Mouse (Mus musculus) midbrain, embryonic 13.5 days (tissue): ENCODE results near the gene Wscd2. TPM values are rescaled to one million over a fixed set of nuclear protein-coding genes. Genes with fewer than 3 reads are reported as not detected.
"Not testable (repeated sequence)": the region's sequence is repeated elsewhere in the genome, so short reads cannot be mapped to it uniquely, and the experiment has no call there.

Experiments used
- ATAC-seq: fragments of 200-750 bp; cut with Nextera tagmentation; 2 replicates; pipeline ENCODE4 v1.8.0; 2017; ENCODE audit warnings: mild to moderate bottlenecking, moderate TSS enrichment, moderate library complexity
- H3K27ac ChIP-seq: fragments of 300-500 bp; sonication (generic); 2 replicates; pipeline ENCODE4 v1.5.1; 2015; ENCODE audit warnings: inconsistent platforms, mild to moderate bottlenecking, moderate library complexity
- H3K27me3 ChIP-seq: fragments of 300-500 bp; sonication (generic); 2 replicates; pipeline ENCODE4 v1.6.1; 2015; ENCODE audit warnings: mild to moderate bottlenecking, inconsistent platforms
- H3K36me3 ChIP-seq: fragments of 300-500 bp; sonication (generic); 2 replicates; pipeline ENCODE4 v1.6.1; 2015; ENCODE audit warnings: mild to moderate bottlenecking, inconsistent platforms
- H3K4me1 ChIP-seq: fragments of 300-500 bp; sonication (generic); replicated peaks from 2 replicates; pipeline ENCODE4 v1.6.1; 2015; ENCODE audit warnings: inconsistent platforms
- H3K4me2 ChIP-seq: fragments of 300-500 bp; sonication (generic); replicated peaks from 2 replicates; pipeline ENCODE4 v1.6.1; 2015; ENCODE audit warnings: moderate library complexity, mild to moderate bottlenecking, inconsistent platforms
- H3K4me3 ChIP-seq: fragments of 300-500 bp; sonication (generic); replicated peaks from 2 replicates; pipeline ENCODE4 v1.5.1; 2015; ENCODE audit warnings: mild to moderate bottlenecking, inconsistent platforms
- H3K9ac ChIP-seq: fragments of 300-500 bp; sonication (generic); replicated peaks from 2 replicates; pipeline ENCODE4 v1.6.1; 2015; ENCODE audit warnings: mild to moderate bottlenecking, inconsistent platforms
- H3K9me3 ChIP-seq: fragments of 300-500 bp; sonication (generic); 2 replicates; pipeline ENCODE4 v1.6.1; 2016; ENCODE audit warnings: mild to moderate bottlenecking, inconsistent platforms
- WGBS: fragments of 180-500 bp; shearing (Covaris S2); methylation state at CpG from one replicate; pipeline ENCODE4 v1.1.7; 2015; 5-methylcytosine and 5-hydroxymethylcytosine counted together
- polyA plus RNA-seq: library from polyadenylated mRNA; unstranded; fragments of >200 nt; fragmentation: Nextera tagmentation; extraction: Ambion mirVana; gene quantifications from 2 replicates; pipeline ENCODE4 v1.2.1, GENCODE M21; 2015

Gene Wscd2
- polyA plus RNA-seq, 1 experiment from 2014 or later, result 10.6 TPM

- not testable (repeated sequence) for ATAC-seq, H3K36me3 ChIP-seq, H3K4me3 ChIP-seq, H3K27ac ChIP-seq, H3K9ac ChIP-seq, H3K4me2 ChIP-seq, H3K27me3 ChIP-seq, H3K9me3 ChIP-seq
- 50% methylated on average over 5 of the region's 5 CpGs for WGBS
- peaks cover 14% of the 10 kb centered on the region for H3K4me1 ChIP-seq
Observed at GRCm38 (mm10) chr5:113586458-113586849, 96.3 kb downstream of the Wscd2 start.

DNA sequence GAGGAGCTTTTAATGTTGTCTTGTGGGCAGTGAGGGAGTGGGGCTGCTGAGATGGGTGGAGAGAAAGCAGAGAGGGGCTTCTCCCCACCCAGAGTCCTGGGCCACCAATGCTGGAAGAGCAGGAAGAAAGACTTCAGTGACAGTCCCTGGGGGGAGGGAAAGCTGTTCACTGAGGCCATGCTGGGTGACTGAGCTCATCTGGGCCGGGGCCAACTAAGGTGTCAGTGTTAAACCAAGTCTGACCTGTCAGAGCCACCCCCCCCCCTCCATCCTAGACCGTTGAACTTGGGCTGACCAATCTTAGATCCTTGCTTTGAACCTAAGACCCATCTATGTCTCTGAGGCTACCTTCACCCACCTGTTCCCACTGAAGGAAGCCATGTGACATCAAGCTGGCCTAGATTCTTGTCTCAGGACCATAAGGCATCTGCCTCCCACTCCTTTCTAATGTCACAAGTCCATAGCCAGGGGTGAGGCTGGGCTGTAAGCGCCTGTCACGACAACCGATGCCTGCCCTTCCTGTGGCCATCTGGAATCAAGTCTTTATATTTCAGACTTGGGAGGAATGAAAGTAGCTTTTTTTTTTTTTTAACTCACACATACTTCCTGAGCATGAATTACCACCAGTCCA is 100.0 kb downstream of the Wscd2 start:
- H3K9ac ChIP-seq, result no peak overlapping the region
- H3K27me3 ChIP-seq, result no peaks in the 10 kb centered on the region
- no peak overlapping the region for H3K27ac ChIP-seq
- no peaks in the 10 kb centered on the region for H3K9me3 ChIP-seq
- H3K4me1 ChIP-seq, result peaks cover 39% of the 10 kb centered on the region
- ATAC-seq, result no peak
- H3K4me2 ChIP-seq, result no peak overlapping the region
- H3K36me3 ChIP-seq, result no peaks in the 10 kb centered on the region
- WGBS, result 82% methylated on average over 5 of the region's 5 CpGs
- H3K4me3 ChIP-seq, result no peak overlapping the region

DNA sequence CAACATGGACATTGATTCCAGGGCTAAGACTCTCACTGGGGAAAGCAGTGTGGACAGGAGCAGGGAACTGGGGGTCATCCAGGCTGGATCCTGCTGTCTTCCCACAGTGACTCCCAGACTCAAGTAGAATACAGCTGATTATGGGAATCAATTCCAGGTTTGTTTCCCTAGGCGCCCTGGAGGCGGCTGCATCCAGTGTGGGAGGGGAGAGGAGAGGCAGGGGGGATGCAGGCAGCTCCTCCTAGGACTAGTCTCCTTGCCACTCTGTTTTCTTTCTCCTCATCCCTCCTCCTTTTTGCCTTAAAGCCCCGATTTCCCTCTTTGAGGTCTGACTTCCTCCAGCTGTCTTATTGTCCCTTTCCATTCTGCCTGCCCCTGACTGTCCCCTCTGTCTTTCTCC is 101.0 kb downstream of the Wscd2 start:
- no peaks in the 10 kb centered on the region for H3K9me3 ChIP-seq
- H3K4me2 ChIP-seq, result no peak overlapping the region; the same call in 1 of the 2 replicates
- no peak overlapping the region for H3K9ac ChIP-seq
- H3K27me3 ChIP-seq, result no peaks in the 10 kb centered on the region
- no peaks in the 10 kb centered on the region for H3K36me3 ChIP-seq
- H3K4me3 ChIP-seq, result no peak overlapping the region
- 14% methylated on average over 3 of the region's 3 CpGs for WGBS
- H3K4me1 ChIP-seq, result peaks cover 39% of the 10 kb centered on the region
- H3K27ac ChIP-seq, result peak overlapping the region; percentile 90
- peak; percentile 15; the same call in 1 of the 2 replicates for ATAC-seq

GRCm38 (mm10) chr5:113591751-113592230 is 101.7 kb downstream of the Wscd2 start:
- Histone ChIP-seq H3K9ac (no peak overlapping the region), H3K27me3 (no peaks in the 10 kb centered on the region), H3K36me3 (no peaks in the 10 kb centered on the region), H3K4me2 (no peak overlapping the region; the same call in 1 of the 2 replicates), H3K9me3 (no peaks in the 10 kb centered on the region), H3K4me1 (peaks cover 39% of the 10 kb centered on the region), H3K4me3 (no peak overlapping the region), H3K27ac (peak overlapping the region; percentile 90)
- peak; percentile 96 for ATAC-seq
- WGBS, result 2% methylated on average over 6 of the region's 6 CpGs

GRCm38 (mm10) chr5:113593911-113594705 is 104.0 kb downstream of the Wscd2 start:
- no peak overlapping the region for H3K4me3 ChIP-seq
- H3K9ac ChIP-seq, result no peak overlapping the region
- no peak for ATAC-seq
- no peaks in the 10 kb centered on the region for H3K27me3 ChIP-seq
- no peaks in the 10 kb centered on the region for H3K9me3 ChIP-seq
- no peaks in the 10 kb centered on the region for H3K36me3 ChIP-seq
- no peak overlapping the region for H3K4me2 ChIP-seq
- H3K27ac ChIP-seq, result no peak overlapping the region
- H3K4me1 ChIP-seq, result peaks cover 35% of the 10 kb centered on the region
- 93% methylated on average over 6 of the region's 6 CpGs for WGBS

GRCm38 (mm10) chr5:113596252-113596651 is 106.1 kb downstream of the Wscd2 start:
- H3K4me1 ChIP-seq, result peaks cover 27% of the 10 kb centered on the region
- no peak overlapping the region for H3K4me2 ChIP-seq
- no peaks in the 10 kb centered on the region for H3K27me3 ChIP-seq
- no peak overlapping the region for H3K4me3 ChIP-seq
- ATAC-seq, result no peak
- H3K27ac ChIP-seq, result no peak overlapping the region
- no peaks in the 10 kb centered on the region for H3K36me3 ChIP-seq
- 81% methylated on average over 9 of the region's 9 CpGs for WGBS
- no peak overlapping the region for H3K9ac ChIP-seq
- H3K9me3 ChIP-seq, result no peaks in the 10 kb centered on the region

- Histone ChIP-seq H3K4me1 (peaks cover 21% of the 10 kb centered on the region), H3K27ac (no peak overlapping the region), H3K4me3 (no peak overlapping the region), H3K36me3 (no peaks in the 10 kb centered on the region), H3K27me3 (no peaks in the 10 kb centered on the region), H3K4me2 (no peak overlapping the region), H3K9me3 (no peaks in the 10 kb centered on the region), H3K9ac (no peak overlapping the region)
- 71% methylated on average over 9 of the region's 9 CpGs for WGBS
- no peak for ATAC-seq
Observed at GRCm38 (mm10) chr5:113596780-113597353, 106.7 kb downstream of the Wscd2 start.

GRCm38 (mm10) chr5:113600181-113600580 is 110.0 kb downstream of the Wscd2 start:
- 0 out of 2 replicates have a peak overlapping the region, but pooled peaks have one; percentile 11 for H3K27ac ChIP-seq
- H3K27me3 ChIP-seq, result no peaks in the 10 kb centered on the region
- H3K4me2 ChIP-seq, result no peak overlapping the region
- ATAC-seq, result no peak
- no peak overlapping the region for H3K9ac ChIP-seq
- no peaks in the 10 kb centered on the region for H3K4me1 ChIP-seq
- H3K9me3 ChIP-seq, result no peaks in the 10 kb centered on the region
- no peak overlapping the region for H3K4me3 ChIP-seq
- H3K36me3 ChIP-seq, result no peaks in the 10 kb centered on the region
- 91% methylated on average over 3 of the region's 3 CpGs for WGBS

DNA sequence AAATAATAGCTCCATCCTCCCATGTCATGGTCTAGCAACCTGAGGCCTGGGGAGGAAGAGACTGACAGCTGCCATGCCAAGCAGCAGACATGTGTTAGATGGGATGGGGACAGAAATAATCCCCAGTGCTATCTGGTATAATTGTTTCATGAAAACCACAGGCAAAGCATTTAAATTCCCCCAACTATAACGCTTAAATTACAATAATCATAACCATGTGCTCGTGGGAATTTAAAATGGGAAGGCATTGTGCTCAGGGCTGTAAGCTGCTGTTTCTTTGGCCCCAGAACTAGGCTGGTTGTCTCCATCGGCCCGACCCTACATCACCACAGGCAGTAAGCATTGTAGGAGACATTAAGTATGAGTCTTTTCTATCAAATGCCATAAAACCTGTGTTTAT is 110.7 kb downstream of the Wscd2 start:
- H3K27ac ChIP-seq, result 0 out of 2 replicates have a peak overlapping the region, but pooled peaks have one; percentile 11
- 69% methylated on average over 4 of the region's 4 CpGs for WGBS

GRCm38 (mm10) chr5:113603471-113603870 is 113.3 kb downstream of the Wscd2 start:
- no peaks in the 10 kb centered on the region for H3K36me3 ChIP-seq
- no peak overlapping the region for H3K4me2 ChIP-seq
- ATAC-seq, result no peak
- H3K4me3 ChIP-seq, result no peak overlapping the region
- no peak overlapping the region for H3K9ac ChIP-seq
- no peaks in the 10 kb centered on the region for H3K9me3 ChIP-seq
- H3K27me3 ChIP-seq, result no peaks in the 10 kb centered on the region
- no peak overlapping the region for H3K27ac ChIP-seq
- 78% methylated on average over 9 of the region's 9 CpGs for WGBS
- peaks cover 11% of the 10 kb centered on the region for H3K4me1 ChIP-seq

More for the DNA sequence above, 110.7 kb downstream of the Wscd2 start:
- no peak overlapping the region for H3K4me2 ChIP-seq
- H3K9ac ChIP-seq, result no peak overlapping the region
- ATAC-seq, result no peak
- no peak overlapping the region for H3K4me3 ChIP-seq
- H3K4me1 ChIP-seq, result no peaks in the 10 kb centered on the region
- H3K36me3 ChIP-seq, result no peaks in the 10 kb centered on the region
- H3K9me3 ChIP-seq, result no peaks in the 10 kb centered on the region
- no peaks in the 10 kb centered on the region for H3K27me3 ChIP-seq

GRCm38 (mm10) chr5:113604758-113605157 is 114.6 kb downstream of the Wscd2 start:
- Histone ChIP-seq H3K4me1 (peaks cover 16% of the 10 kb centered on the region), H3K4me2 (no peak overlapping the region), H3K9ac (no peak overlapping the region), H3K4me3 (no peak overlapping the region), H3K9me3 (no peaks in the 10 kb centered on the region), H3K27me3 (no peaks in the 10 kb centered on the region), H3K36me3 (no peaks in the 10 kb centered on the region), H3K27ac (no peak overlapping the region)
- no peak for ATAC-seq
- WGBS, result 88% methylated on average over 4 of the region's 4 CpGs

DNA sequence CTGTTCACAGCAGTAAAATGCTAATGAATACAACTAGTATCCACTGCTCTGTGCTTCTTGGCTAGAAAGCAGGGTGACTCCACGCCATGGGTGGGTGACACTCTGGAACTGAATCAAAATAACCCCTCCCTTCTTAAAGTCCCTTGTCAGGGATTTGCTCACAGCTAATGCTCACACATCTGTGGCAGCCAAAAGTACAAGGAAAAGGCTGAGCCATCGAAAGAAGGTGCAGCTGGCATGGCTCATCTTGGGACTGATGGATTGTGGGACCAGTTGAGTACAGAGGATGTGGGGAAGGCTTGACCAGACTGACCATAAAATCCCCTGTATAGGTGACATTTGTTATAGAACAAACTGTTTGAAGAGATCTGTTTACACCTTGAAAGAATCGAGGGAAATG is 116.0 kb downstream of the Wscd2 start:
- no peaks in the 10 kb centered on the region for H3K9me3 ChIP-seq
- H3K27ac ChIP-seq, result no peak overlapping the region
- no peak for ATAC-seq
- H3K4me3 ChIP-seq, result no peak overlapping the region
- H3K9ac ChIP-seq, result no peak overlapping the region
- 81% methylated on average over 3 of the region's 3 CpGs for WGBS
- H3K36me3 ChIP-seq, result no peaks in the 10 kb centered on the region
- peaks cover 26% of the 10 kb centered on the region for H3K4me1 ChIP-seq
- no peak overlapping the region for H3K4me2 ChIP-seq
- no peaks in the 10 kb centered on the region for H3K27me3 ChIP-seq
